Mouse (Mus musculus): Measurements from ENCODE around the gene Tcf25.

GRCm38 (mm10) chr8:123330701-123331100 is 42.9 kb upstream of the Tcf25 start:
- TF ChIP-seq CTCF (IDR thresholded peaks at IDR 0.05; ENCODE audit: low read depth) (no peak), EP300 (optimal IDR thresholded peaks at IDR 0.05) (no peak)

Measured in stomach, postnatal 0 days (tissue).